In genomic region chr6:57581595-57581994, GRCm38 (mm10) we compare ENCODE assay signal across 8 mouse cellular contexts. TPM values are rescaled to one million over a fixed set of nuclear protein-coding genes. Genes with fewer than 3 reads are reported as not detected.
DNase-seq lines count a peak whose midpoint lies in the region; ATAC-seq and TF ChIP-seq lines count a peak whose summit lies in the region.

No protein-coding gene starts in this region.

- no peaks in the 10 kb centered on the region for H3K27me3 ChIP-seq in forebrain, embryonic 16.5 days (replicated peaks; ENCODE audit: control insufficient read depth, insufficient read depth, low read length)
- H3K27me3 ChIP-seq in liver, embryonic 16.5 days (ENCODE audit: control insufficient read depth, insufficient read depth, low read depth, low read length), result no peaks in the 10 kb centered on the region

- H3K4me2 ChIP-seq in forebrain, embryonic 16.5 days (ENCODE audit: low read length), result peak overlapping the region; percentile 71
- peak overlapping the region; percentile 67 for H3K4me2 ChIP-seq in liver, embryonic 16.5 days (ENCODE audit: low read depth, low read length)

- H3K27ac ChIP-seq in gastrocnemius, adult 2 months, result peak overlapping the region; percentile 89; the same call in 1 of the 2 replicates
- no peak overlapping the region for H3K27ac ChIP-seq in forebrain, embryonic 16.5 days (ENCODE audit: low read length)
- H3K27ac ChIP-seq in liver, embryonic 16.5 days (ENCODE audit: low read length), result no peak overlapping the region

- H3K9ac ChIP-seq in forebrain, embryonic 16.5 days (replicated peaks; ENCODE audit: low read depth, low read length), result no peak overlapping the region
- peak overlapping the region; percentile 84 for H3K9ac ChIP-seq in liver, embryonic 16.5 days (ENCODE audit: low read depth, low read length)

- ATAC-seq in forebrain, embryonic 16.5 days, result no peak
- 0 out of 2 replicates have a peak, but pooled peaks have one; percentile 5 for ATAC-seq in liver, embryonic 16.5 days (ENCODE audit: low read depth)

- WGBS in forebrain, embryonic 16.5 days, result 89% methylated on average over 12 of the region's 12 CpGs
- WGBS in liver, embryonic 16.5 days (ENCODE audit: insufficient replicate concordance), result 68% methylated on average over 12 of the region's 12 CpGs

- H3K4me1 ChIP-seq in forebrain, embryonic 16.5 days (replicated peaks; ENCODE audit: control insufficient read depth, insufficient read depth, low read length), result peaks cover 7% of the 10 kb centered on the region; the same call in 1 of the 2 replicates
- H3K4me1 ChIP-seq in liver, embryonic 16.5 days (ENCODE audit: control insufficient read depth, low read depth, low read length), result peaks cover 2% of the 10 kb centered on the region; the same call in 1 of the 2 replicates

- H3K36me3 ChIP-seq in forebrain, embryonic 16.5 days (ENCODE audit: control insufficient read depth, insufficient read depth), result no peaks in the 10 kb centered on the region
- H3K36me3 ChIP-seq in liver, embryonic 16.5 days (ENCODE audit: control insufficient read depth, insufficient read depth), result no peaks in the 10 kb centered on the region

- intact Hi-C loops in gastrocnemius, adult 2 months (cut with DNase I), result no loop called here

- no peaks in the 10 kb centered on the region for H3K9me3 ChIP-seq in forebrain, embryonic 16.5 days (ENCODE audit: control insufficient read depth, low read length)
- no peaks in the 10 kb centered on the region for H3K9me3 ChIP-seq in liver, embryonic 16.5 days (replicated peaks; ENCODE audit: control insufficient read depth, low read length)

- no peak for TF ChIP-seq CTCF in gastrocnemius, adult 2 months (IDR thresholded peaks at IDR 0.05)

- peak overlapping the region; percentile 92 for H3K4me3 ChIP-seq in gastrocnemius, adult 2 months
- H3K4me3 ChIP-seq in forebrain, embryonic 16.5 days (replicated peaks; ENCODE audit: low read length), result peak overlapping the region; percentile 45
- peak overlapping the region; percentile 79 for H3K4me3 ChIP-seq in liver, embryonic 16.5 days (ENCODE audit: low read depth, low read length)

- DNase-seq in gastrocnemius, adult 2 months, result no peak
- no peak for DNase-seq in gastrocnemius, postnatal 10 days
- peak; percentile 67 for DNase-seq in CD4-positive helper T cell, adult 2 months (ENCODE audit: low read depth, low spot score)
- DNase-seq in urinary bladder, adult 18-20 months (ENCODE audit: low spot score in 2 of 2), result no peak
- DNase-seq in layer of hippocampus, postnatal 36 days, result no peak
- DNase-seq in layer of hippocampus, adult 18-20 months (ENCODE audit: low spot score in 2 of 2), result no peak

RNA-seq across cellular contexts. Expression of gene Herc6, which starts 0.8 kb away (rescaled TPM):
- 1 to 10 TPM; 1.5 to 1.6 TPM for total RNA-seq in gastrocnemius, adult 2 months (2021)
- 1 to 10 TPM; 1.5 to 1.9 TPM for total RNA-seq in gastrocnemius, postnatal 10 days (2021)
- 1.1 and 1.2 TPM in 2 replicates for polyA plus RNA-seq in forebrain, embryonic 16.5 days (2015; fragmentation: Nextera tagmentation; extraction: Ambion mirVana)
- polyA plus RNA-seq in liver, embryonic 16.5 days (2015; fragmentation: Nextera tagmentation; extraction: Ambion mirVana), result 2.7 TPM in 2 replicates
- 1 to 10 TPM; 5.8 to 7.2 TPM for total RNA-seq in layer of hippocampus, postnatal 36 days (2021)
- 1 to 10 TPM; 7.6 TPM for total RNA-seq in layer of hippocampus, adult 18-20 months (2021)

RNA-seq across cellular contexts. Expression of gene Ppm1k, which starts 46.3 kb away (rescaled TPM):
- total RNA-seq in gastrocnemius, adult 2 months (2021), result 10 to 100 TPM; 10.9 to 21.9 TPM
- total RNA-seq in gastrocnemius, postnatal 10 days (2021), result 10 to 100 TPM in 1 of 2 experiments, 1 to 10 TPM in 1; 7.9 to 11.1 TPM
- 8.0 and 8.9 TPM in 2 replicates for polyA plus RNA-seq in forebrain, embryonic 16.5 days (2015; fragmentation: Nextera tagmentation; extraction: Ambion mirVana)
- 6.4 and 6.6 TPM in 2 replicates for polyA plus RNA-seq in liver, embryonic 16.5 days (2015; fragmentation: Nextera tagmentation; extraction: Ambion mirVana)
- total RNA-seq in layer of hippocampus, postnatal 36 days (2021), result 10 to 100 TPM; 66.1 to 74.2 TPM
- 10 to 100 TPM; 73.7 to 85.4 TPM for total RNA-seq in layer of hippocampus, adult 18-20 months (2021)
